Mouse (Mus musculus) neural tube, embryonic 14.5 days (tissue): ENCODE measurements around the gene Wfdc15a. TPM values are rescaled to one million over a fixed set of nuclear protein-coding genes. Genes with fewer than 3 reads are reported as not detected.

ENCODE experiments used
- ATAC-seq: fragments of 200-750 bp; cut with Nextera tagmentation; 2 replicates; pipeline ENCODE4 v1.8.0; 2017; ENCODE audit warnings: low read depth, mild to moderate bottlenecking, moderate TSS enrichment, moderate library complexity
- H3K27ac ChIP-seq: fragments of 300-500 bp; sonication (generic); 2 replicates; pipeline ENCODE4 v1.5.1; 2014; ENCODE audit warnings: low read depth, mild to moderate bottlenecking, control low read depth, low read length, moderate library complexity, mixed read lengths
- H3K27me3 ChIP-seq: fragments of 300-500 bp; sonication (generic); 2 replicates; pipeline ENCODE4 v1.6.1; 2014; ENCODE audit warnings: low read length; ENCODE audit not compliant: control insufficient read depth, insufficient read depth
- H3K36me3 ChIP-seq: fragments of 300-500 bp; sonication (generic); 2 replicates; pipeline ENCODE4 v1.6.1; 2014; ENCODE audit warnings: low read length, mixed read lengths; ENCODE audit not compliant: control insufficient read depth, insufficient read depth
- H3K4me1 ChIP-seq: fragments of 300-500 bp; sonication (generic); 2 replicates; pipeline ENCODE4 v1.6.1; 2014; ENCODE audit warnings: low read length; ENCODE audit not compliant: control insufficient read depth, insufficient read depth
- H3K4me2 ChIP-seq: fragments of 300-500 bp; sonication (generic); 2 replicates; pipeline ENCODE4 v1.6.1; 2014; ENCODE audit warnings: mild to moderate bottlenecking, low read depth, low read length, control low read depth
- H3K4me3 ChIP-seq: fragments of 300-500 bp; sonication (generic); 2 replicates; pipeline ENCODE4 v1.5.1; 2014; ENCODE audit warnings: low read depth, low read length, control low read depth, mixed read lengths
- H3K9ac ChIP-seq: fragments of 300-500 bp; sonication (generic); replicated peaks from 2 replicates; pipeline ENCODE4 v1.6.1; 2014; ENCODE audit warnings: low read depth, mild to moderate bottlenecking, control low read depth, low read length, mixed read lengths
- H3K9me3 ChIP-seq: fragments of 300-500 bp; sonication (generic); 2 replicates; pipeline ENCODE4 v1.6.1; 2016; ENCODE audit warnings: low read length; ENCODE audit not compliant: control insufficient read depth
- WGBS: fragments of 180-500 bp; shearing (Covaris S2); extraction: QIAGEN DNeasy Blood & Tissue Kit; methylation state at CpG from one replicate; pipeline ENCODE4 v1.1.7; 2014; 5-methylcytosine and 5-hydroxymethylcytosine counted together
- polyA plus RNA-seq: library from polyadenylated mRNA; unstranded; fragments of >200 nt; fragmentation: Nextera tagmentation; extraction: Ambion mirVana; gene quantifications from 2 replicates; pipeline ENCODE4 v1.2.1, GENCODE M21; 2014

Gene Wfdc15a
- polyA plus RNA-seq, 1 experiment from 2014 or later: not detected

DNA sequence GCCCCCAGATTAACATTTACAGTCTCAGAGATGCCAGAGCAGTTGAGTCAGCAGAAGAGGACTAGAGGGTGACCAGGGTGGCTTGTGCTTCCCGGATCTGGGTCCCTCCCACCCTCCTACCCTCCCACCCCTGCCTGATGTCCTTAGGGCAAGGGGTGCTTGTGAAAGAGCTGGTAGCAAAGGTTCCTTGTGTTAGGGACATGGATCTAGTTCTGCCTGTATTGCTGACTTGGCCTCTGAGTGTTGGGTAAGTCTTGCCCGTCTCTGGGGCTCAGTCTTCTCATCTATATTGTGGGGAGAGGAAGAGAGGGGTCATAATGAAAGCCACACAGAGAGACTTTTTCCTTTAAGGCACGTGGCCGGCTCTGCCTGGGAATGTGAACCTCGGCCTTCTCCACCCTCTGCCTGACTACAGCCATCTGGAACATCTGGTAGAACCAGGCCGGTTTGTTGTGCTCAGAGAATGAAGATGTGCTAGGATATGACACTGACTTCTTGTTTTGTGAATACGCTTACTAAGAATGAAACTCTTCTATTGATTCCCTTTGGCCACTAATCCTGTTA is 17.2 kb downstream of the Wfdc15a start, which contains the start of gene Wfdc5:
Gene Wfdc5 (minus strand): TSS at position 51 of the 564 bp plus-strand sequence.
- Histone ChIP-seq H3K27me3 (no peaks in the 10 kb centered on the region), H3K27ac (no peak within 1 kb of the TSS), H3K9ac (no peak within 1 kb of the TSS), H3K36me3 (no peaks in the 10 kb centered on the region), H3K4me2 (no peak within 1 kb of the TSS), H3K4me1 (no peaks in the 10 kb centered on the region), H3K9me3 (no peaks in the 10 kb centered on the region), H3K4me3 (no peak within 1 kb of the TSS)
- no peak for ATAC-seq
- WGBS: 87% methylated on average over 7 of the region's 7 CpGs

- no peaks in the 10 kb centered on the region for H3K36me3 ChIP-seq
- H3K9me3 ChIP-seq: no peaks in the 10 kb centered on the region
- 86% methylated on average over 4 of the region's 4 CpGs for WGBS
- no peak overlapping the region for H3K4me2 ChIP-seq
- no peak overlapping the region for H3K4me3 ChIP-seq
- no peak overlapping the region for H3K9ac ChIP-seq
- H3K4me1 ChIP-seq: no peaks in the 10 kb centered on the region
- no peaks in the 10 kb centered on the region for H3K27me3 ChIP-seq
- H3K27ac ChIP-seq: no peak overlapping the region
- ATAC-seq: no peak
These were observed 19.2 kb downstream of the Wfdc15a start for GRCm38 (mm10) chr2:164180770-164181169.

GRCm38 (mm10) chr2:164180124-164180523 is 19.8 kb downstream of the Wfdc15a start:
- 35% methylated on average over 3 of the region's 3 CpGs for WGBS
- H3K4me3 ChIP-seq: no peak overlapping the region
- H3K27me3 ChIP-seq: no peaks in the 10 kb centered on the region
- no peak for ATAC-seq
- H3K27ac ChIP-seq: no peak overlapping the region
- no peak overlapping the region for H3K9ac ChIP-seq
- no peaks in the 10 kb centered on the region for H3K36me3 ChIP-seq
- no peaks in the 10 kb centered on the region for H3K4me1 ChIP-seq
- H3K4me2 ChIP-seq: no peak overlapping the region
- no peaks in the 10 kb centered on the region for H3K9me3 ChIP-seq

DNA sequence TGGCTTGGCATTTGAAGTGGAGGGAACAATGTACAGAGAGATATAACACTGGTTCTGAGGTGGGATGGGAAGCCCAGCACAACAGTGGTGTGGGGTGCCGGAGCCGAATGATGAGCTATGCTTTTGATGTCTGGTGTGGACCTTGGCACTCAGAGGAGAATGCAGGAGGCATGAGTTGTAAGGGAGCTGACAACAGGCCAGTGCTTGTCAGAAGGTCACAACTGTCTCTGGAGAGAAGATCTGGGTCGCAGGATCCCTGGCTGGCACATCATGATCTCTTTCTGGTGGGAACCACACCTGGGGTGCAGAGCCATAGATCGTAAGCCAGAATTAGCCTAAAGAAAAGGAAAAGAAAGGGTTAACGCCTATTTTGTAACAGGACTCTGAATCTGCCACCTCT is 22.1 kb downstream of the Wfdc15a start:
- H3K4me3 ChIP-seq: no peak overlapping the region
- no peak overlapping the region for H3K9ac ChIP-seq
- no peak for ATAC-seq
- H3K27ac ChIP-seq: no peak overlapping the region
- 82% methylated on average over 5 of the region's 5 CpGs for WGBS
- no peaks in the 10 kb centered on the region for H3K4me1 ChIP-seq
- H3K36me3 ChIP-seq: no peaks in the 10 kb centered on the region
- no peak overlapping the region for H3K4me2 ChIP-seq
- H3K9me3 ChIP-seq: no peaks in the 10 kb centered on the region
- no peaks in the 10 kb centered on the region for H3K27me3 ChIP-seq

- Histone ChIP-seq H3K4me1 (peaks cover 3% of the 10 kb centered on the region), H3K27me3 (peaks cover 9% of the 10 kb centered on the region), H3K4me3 (no peak overlapping the region), H3K9ac (no peak overlapping the region), H3K4me2 (no peak overlapping the region), H3K27ac (no peak overlapping the region), H3K9me3 (no peaks in the 10 kb centered on the region), H3K36me3 (no peaks in the 10 kb centered on the region)
- ATAC-seq: no peak
- 83% methylated on average over 3 of the region's 3 CpGs for WGBS
These were observed 24.1 kb downstream of the Wfdc15a start for GRCm38 (mm10) chr2:164175850-164176249.

- WGBS: 78% methylated on average over 8 of the region's 8 CpGs
- Histone ChIP-seq H3K27ac (no peak overlapping the region), H3K9me3 (no peaks in the 10 kb centered on the region), H3K4me2 (no peak overlapping the region), H3K9ac (no peak overlapping the region), H3K4me3 (no peak overlapping the region), H3K4me1 (peaks cover 6% of the 10 kb centered on the region), H3K36me3 (no peaks in the 10 kb centered on the region), H3K27me3 (peaks cover 17% of the 10 kb centered on the region)
- ATAC-seq: no peak
These were observed 25.1 kb downstream of the Wfdc15a start for GRCm38 (mm10) chr2:164174649-164175395.

DNA sequence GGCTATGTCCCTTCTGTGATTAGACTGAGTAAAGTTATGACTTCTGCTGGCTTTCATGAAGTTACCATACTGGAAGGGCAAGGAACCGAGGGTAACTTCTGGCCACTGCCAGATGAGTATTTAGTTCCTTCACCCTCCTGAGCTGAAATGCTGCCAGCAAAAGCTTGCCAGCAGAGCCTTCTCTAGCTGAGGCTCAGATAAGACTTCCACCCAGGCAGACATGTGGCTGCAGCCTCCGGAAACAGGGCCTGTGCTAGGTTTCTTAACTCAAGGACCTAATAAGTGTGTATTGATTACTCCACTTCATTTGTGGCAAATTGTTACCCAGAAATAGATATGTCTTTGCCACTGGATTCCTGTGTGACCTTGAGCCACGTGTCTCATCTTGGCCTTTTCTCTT is 26.5 kb downstream of the Wfdc15a start:
- Histone ChIP-seq H3K27ac (no peak overlapping the region), H3K36me3 (no peaks in the 10 kb centered on the region), H3K4me2 (no peak overlapping the region), H3K27me3 (peaks cover 31% of the 10 kb centered on the region), H3K9me3 (no peaks in the 10 kb centered on the region), H3K4me1 (peaks cover 7% of the 10 kb centered on the region), H3K9ac (no peak overlapping the region), H3K4me3 (no peak overlapping the region)
- 79% methylated on average over 3 of the region's 3 CpGs for WGBS
- no peak for ATAC-seq

GRCm38 (mm10) chr2:164170902-164171301 is 29.0 kb downstream of the Wfdc15a start, which contains the start of gene Kcns1:
TSS of gene Kcns1 (minus strand) at chr2:164171113.
- under 1% methylated on average over 29 of the region's 29 CpGs for WGBS
- Histone ChIP-seq H3K9me3 (no peaks in the 10 kb centered on the region), H3K4me1 (peaks cover 13% of the 10 kb centered on the region), H3K9ac (peak within 1 kb of the TSS; percentile 48), H3K4me2 (peak within 1 kb of the TSS; percentile 54), H3K36me3 (no peaks in the 10 kb centered on the region), H3K4me3 (peak within 1 kb of the TSS; percentile 31), H3K27me3 (peaks cover 53% of the 10 kb centered on the region), H3K27ac (no peak within 1 kb of the TSS)
- no peak for ATAC-seq

DNA sequence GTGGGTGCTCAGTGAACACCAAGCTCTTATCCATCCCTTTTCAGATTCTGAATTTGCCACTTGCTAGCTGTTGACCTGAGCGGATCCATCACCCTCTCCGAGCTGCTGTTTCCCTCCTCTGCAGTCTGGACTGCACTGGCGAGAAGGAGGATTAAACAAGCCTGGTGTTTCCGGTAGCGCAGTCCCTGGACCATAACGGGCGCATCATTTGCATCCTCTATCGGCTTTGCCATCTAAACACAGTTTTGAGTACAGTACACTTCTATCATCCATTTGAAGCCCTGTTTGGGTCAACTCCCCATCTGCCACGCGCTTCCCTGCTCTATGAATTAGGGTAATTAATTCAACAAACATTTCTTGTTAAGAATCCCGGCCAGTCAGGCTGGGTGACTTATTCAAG is 29.6 kb downstream of the Wfdc15a start:
- H3K4me2 ChIP-seq: peak overlapping the region; percentile 54; the same call in 1 of the 2 replicates
- peaks cover 13% of the 10 kb centered on the region for H3K4me1 ChIP-seq
- H3K9ac ChIP-seq: no peak overlapping the region
- peaks cover 53% of the 10 kb centered on the region for H3K27me3 ChIP-seq
- no peak overlapping the region for H3K27ac ChIP-seq
- H3K9me3 ChIP-seq: no peaks in the 10 kb centered on the region
- no peak for ATAC-seq
- peak overlapping the region; percentile 31 for H3K4me3 ChIP-seq
- WGBS: 6% methylated on average over 11 of the region's 11 CpGs
- no peaks in the 10 kb centered on the region for H3K36me3 ChIP-seq
